Mouse (Mus musculus): ENCODE results near the gene Alb. TPM values are rescaled to one million over a fixed set of nuclear protein-coding genes. Genes with fewer than 3 reads are reported as not detected.

The Alb gene
- total RNA-seq (2021): not detected

DNA sequence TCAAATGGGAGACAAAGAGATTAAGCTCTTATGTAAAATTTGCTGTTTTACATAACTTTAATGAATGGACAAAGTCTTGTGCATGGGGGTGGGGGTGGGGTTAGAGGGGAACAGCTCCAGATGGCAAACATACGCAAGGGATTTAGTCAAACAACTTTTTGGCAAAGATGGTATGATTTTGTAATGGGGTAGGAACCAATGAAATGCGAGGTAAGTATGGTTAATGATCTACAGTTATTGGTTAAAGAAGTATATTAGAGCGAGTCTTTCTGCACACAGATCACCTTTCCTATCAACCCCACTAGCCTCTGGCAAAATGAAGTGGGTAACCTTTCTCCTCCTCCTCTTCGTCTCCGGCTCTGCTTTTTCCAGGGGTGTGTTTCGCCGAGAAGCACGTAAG is at the start of gene Alb:
Gene Alb, plus strand, starts transcription at position 279 of the 400 bp plus-strand sequence.
- DNase-seq (ENCODE audit: extremely low spot score in 1 of 2, low spot score in 1 of 2): no peak

DNA sequence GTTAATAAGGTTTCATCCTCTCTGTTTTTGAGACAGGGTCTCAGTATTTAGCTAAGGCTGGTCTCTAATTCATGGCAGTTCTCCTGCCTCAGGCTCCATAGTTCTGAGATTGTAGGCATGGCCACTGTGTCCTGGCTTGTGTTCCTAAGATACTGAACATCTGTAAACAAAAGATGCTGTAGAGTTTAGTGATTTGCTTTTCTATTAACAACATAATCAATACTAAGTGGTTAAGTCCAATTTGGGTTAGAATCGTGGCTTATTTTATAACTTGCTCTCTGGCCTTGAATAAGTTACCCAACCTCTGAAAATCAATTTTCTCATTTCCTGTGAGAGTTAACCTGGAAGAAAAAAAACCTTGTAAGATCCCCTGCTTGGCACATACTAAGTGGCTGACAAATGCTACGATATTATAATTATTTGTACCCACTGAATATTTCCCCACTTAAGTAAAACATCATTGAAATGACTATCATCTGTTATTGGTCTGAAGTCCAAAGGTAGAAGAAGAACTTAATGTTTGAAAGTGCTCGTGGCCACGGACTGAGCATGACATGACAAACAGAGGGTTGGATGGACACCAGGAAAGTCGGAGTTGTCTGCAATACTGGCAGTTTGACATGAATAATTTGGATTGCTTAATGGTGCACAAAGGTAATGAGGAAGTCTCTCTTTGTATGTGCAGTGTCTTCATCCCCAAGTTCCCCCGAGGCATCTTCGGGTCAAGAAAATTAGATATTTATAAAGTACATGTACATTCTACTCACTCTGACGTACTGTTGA is 46.4 kb upstream of the Alb start:
- DNase-seq (ENCODE audit: extremely low spot score in 1 of 2, low spot score in 1 of 2): no peak

DNA sequence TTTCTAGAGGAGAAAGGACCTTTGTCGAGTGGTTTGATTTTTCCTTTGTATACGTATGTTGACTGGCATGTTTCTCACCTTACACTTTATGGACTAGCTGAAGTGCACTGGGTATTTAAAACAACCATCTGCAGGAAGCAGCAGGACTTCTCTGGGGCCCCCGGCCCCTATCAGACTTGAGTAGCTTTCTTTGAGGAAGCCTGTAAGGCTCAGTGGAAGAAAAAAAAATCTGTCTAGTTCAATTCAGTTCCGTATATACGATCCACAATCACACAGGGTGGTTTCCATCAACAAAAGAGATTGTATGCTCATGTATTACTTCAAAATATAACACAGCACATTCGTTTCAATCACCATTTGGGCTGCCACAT is 45.8 kb upstream of the Alb start:
- DNase-seq (ENCODE audit: extremely low spot score in 1 of 2, low spot score in 1 of 2): no peak

DNA sequence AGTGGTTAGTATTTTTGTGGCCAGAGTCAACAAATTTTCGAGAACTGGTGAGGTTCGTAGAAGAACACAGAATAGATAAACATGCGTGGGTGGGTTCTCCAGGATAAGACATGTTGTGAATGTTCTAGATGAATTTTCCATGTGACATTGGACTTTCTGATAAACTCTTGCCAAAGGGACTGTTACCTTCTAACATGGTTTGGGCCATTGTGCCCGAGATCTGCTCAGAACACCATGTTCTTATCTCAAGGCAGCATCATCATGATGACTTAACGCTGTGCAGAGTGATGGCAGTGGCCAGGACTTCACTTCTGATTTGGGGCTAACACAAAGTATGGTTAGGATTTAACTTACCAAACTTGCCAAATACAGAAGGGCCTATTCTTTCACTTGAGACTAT is 36.1 kb upstream of the Alb start:
- no peak for DNase-seq (ENCODE audit: extremely low spot score in 1 of 2, low spot score in 1 of 2)

DNA sequence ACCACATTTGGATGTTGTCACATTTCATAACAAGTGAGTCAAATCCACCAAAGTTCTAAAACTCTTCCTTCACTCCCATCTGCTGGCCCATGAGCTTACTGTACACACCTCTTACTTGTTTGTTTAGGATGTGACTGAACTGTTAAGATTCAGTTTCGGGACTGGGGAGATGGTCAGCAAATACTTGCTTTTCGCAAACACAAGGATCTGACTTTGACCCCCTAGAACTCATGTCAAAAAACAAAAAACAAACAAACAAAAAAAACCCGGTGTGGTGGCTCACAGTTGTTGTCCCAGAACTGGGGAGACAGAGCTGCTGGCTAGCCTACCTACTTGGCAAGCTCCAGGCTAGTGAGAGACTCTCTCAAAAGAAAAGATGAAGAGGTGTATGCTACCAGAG is 35.5 kb upstream of the Alb start:
- DNase-seq (ENCODE audit: extremely low spot score in 1 of 2, low spot score in 1 of 2): no peak

DNA sequence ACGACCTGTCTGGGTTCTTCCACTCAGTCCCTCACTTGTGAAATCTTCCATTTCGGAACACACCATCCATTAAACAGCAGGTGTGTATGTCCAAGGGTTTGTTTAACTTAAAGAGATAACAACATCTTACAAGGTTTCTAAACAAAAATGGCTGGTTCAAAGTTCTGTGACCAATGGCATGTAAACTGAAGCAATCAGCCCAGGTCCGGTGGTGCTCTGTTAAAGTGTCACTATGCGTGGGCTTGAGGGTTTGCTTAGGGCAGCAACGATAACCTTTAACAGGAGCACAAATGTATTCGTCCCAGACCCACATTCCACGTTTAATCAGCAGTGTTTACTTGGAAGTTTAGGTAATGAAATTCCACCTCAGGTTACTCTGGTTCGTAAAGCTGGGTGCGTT is 29.6 kb upstream of the Alb start:
- DNase-seq (ENCODE audit: extremely low spot score in 1 of 2, low spot score in 1 of 2): no peak

DNA sequence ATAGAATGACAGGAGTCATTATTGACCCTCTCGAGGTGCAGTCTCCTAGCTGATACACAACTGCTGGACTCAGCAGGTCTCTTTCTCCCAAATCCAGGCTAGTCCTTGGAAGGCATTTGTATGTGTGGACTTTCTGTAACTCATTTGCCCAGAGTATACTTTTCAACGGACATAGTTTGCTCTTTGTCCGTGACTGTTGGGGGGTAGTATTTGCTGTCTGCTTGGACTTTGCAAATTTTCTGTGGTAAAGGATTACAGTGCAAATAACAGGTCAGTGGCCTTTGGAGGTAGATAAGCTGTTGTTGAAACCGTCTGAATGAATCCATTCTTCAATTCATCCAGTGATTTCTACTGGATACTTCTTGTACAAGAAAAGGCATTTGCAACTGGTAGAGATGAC is 21.5 kb upstream of the Alb start:
- no peak for DNase-seq (ENCODE audit: extremely low spot score in 1 of 2, low spot score in 1 of 2)

DNA sequence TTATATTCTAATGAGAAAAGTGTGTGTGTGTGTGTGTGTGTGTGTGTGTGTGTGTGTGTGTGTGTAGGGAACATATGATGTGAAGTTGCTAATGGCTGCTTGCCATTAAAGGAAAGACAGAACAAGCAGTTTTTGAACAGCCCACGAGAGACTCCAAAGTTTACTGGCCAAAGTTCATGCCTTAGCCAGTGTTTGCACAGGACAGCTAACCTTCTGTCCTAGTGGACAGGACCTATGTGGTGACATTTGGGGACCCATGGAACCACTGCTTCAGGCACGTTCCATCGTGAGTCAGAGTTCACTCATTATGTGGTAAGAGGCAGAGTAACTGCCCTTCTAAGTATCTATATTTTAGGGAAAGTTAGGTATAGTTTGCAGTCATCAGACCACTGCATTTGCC is 13.1 kb upstream of the Alb start:
- no peak for DNase-seq (ENCODE audit: extremely low spot score in 1 of 2, low spot score in 1 of 2)

DNA sequence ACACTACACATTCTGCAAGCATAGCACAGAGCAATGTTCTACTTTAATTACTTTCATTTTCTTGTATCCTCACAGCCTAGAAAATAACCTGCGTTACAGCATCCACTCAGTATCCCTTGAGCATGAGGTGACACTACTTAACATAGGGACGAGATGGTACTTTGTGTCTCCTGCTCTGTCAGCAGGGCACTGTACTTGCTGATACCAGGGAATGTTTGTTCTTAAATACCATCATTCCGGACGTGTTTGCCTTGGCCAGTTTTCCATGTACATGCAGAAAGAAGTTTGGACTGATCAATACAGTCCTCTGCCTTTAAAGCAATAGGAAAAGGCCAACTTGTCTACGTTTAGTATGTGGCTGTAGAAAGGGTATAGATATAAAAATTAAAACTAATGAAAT is 10.7 kb upstream of the Alb start:
- DNase-seq (ENCODE audit: extremely low spot score in 1 of 2, low spot score in 1 of 2): no peak

DNA sequence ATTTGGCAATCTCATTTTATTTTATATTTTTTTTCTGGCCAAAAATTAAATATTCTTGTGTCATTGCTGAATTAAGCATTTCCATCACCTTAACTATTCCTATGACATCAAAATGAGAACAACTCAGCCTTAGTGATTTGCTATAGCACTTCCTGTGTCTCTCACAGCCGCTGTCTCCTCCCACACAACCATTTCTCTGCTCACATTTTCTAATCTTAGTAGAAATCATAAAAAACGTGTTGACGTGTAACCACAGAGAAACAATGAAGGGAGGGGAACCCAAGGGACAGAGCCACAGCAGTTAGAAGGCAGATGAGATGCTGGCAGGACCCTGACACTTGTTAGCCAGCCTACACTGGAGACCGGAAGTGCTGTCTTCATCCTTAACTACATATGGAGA is 8.0 kb upstream of the Alb start:
- DNase-seq (ENCODE audit: extremely low spot score in 1 of 2, low spot score in 1 of 2): no peak

DNA sequence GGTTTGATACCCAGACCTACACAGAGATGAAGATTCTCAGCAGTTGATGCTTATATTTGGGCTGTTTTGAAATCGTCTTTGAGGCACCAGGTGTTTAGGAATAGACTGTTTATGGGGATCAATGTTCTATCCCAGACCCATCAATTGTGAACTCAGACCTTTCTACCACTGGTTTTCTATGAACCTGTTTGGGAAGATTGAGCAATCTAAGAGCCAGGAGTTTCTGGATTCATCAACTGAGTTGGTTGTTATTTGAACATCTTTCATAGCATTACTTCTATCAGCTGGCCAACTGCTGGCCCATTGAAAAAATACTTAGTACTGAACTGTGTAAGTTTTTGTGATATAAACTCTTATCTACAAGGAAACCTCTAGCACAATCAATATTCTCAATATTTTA is 3.5 kb upstream of the Alb start:
- no peak for DNase-seq (ENCODE audit: extremely low spot score in 1 of 2, low spot score in 1 of 2)

DNA sequence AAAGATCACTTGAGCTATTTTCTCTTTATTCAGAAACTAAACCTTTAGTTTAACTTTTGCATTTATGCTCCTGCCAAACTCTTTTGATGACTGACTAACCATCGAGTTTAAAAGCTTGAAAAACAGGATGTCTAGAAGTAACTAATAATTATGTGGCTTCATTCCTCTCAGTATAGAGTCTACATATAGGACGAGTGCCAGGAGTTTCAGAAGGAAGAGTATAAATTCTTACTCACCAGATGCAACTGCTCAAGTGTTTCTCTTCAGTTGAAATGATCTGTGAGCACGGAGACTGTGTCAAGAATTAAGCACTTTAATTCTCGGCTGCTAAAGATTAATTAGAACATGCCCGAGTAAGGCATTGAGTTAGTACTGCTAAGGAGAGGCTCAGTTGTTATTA is 2.0 kb upstream of the Alb start:
- DNase-seq (ENCODE audit: extremely low spot score in 1 of 2, low spot score in 1 of 2): no peak

DNA sequence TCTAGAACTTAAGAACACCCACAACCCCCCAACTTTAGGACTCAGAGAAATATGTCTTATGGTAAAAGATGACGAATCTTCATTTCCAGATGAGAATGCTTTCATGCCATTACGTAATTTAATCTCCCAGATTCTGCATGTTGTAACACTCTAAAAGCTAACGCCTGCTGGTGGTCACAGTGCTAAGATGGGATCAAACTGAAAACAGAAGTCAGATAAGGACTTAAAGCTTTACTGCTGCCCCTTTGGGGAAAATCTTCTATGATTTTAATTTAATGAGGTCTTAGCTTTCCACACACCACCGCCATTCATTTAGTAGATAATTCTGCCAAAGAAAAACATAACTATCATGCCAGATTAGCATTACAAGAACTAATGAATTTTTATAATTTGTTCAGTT is 6.1 kb downstream of the Alb start:
- DNase-seq (ENCODE audit: extremely low spot score in 1 of 2, low spot score in 1 of 2): no peak

DNA sequence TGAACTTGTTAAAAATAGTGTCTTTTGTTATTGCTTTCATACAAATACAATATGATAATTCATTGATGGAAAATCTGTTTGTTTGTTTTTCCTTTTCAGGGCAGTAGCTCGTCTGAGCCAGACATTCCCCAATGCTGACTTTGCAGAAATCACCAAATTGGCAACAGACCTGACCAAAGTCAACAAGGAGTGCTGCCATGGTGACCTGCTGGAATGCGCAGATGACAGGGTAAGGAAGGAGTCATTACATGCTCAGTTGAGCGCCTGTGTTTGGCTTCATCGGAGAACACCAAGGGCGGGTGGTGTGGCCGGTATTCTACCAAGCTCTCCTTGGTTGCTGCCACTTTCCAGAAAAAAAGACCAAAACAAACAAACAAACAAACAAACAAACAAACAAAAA is 6.5 kb downstream of the Alb start:
- no peak for DNase-seq (ENCODE audit: extremely low spot score in 1 of 2, low spot score in 1 of 2)

DNA sequence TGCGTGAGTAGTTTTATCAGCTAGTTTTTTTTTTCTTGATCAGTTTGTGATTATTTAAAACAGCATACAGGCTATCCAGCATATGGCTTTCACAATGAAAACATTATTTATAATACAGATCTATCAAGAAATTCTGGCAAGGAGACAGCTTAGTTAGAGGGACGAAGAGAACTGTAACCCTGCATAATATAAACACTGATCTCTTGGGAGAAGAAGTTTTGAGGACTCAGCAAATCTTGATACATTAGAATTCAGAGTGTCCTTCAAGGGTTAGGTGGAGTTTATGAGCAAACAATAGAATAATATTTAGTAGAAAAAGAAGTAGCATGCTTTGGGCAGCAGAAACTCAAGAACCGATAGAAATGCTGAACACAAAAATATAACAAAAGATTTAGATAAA is 10.1 kb downstream of the Alb start:
- no peak for DNase-seq (ENCODE audit: extremely low spot score in 1 of 2, low spot score in 1 of 2)

DNA sequence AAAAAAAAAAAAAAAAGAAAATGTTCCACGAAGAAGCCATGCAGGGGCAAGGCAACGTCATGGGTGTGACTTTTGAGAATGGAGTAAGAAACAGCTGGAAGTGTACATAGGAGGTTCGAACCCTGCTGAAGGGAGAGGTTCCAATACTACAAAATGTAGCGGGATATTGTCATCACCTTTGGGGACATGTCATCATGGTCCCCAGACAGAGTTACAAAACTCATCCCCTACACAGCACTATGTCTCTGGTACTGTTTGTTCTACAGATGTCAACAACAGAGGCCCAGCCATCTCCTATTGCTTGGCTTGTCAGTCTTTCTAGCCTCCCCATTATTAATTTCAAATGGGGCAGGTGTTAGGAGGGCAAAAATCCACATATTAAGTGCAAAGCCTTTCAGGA is 13.2 kb downstream of the Alb start:
- no peak for DNase-seq (ENCODE audit: extremely low spot score in 1 of 2, low spot score in 1 of 2)

DNA sequence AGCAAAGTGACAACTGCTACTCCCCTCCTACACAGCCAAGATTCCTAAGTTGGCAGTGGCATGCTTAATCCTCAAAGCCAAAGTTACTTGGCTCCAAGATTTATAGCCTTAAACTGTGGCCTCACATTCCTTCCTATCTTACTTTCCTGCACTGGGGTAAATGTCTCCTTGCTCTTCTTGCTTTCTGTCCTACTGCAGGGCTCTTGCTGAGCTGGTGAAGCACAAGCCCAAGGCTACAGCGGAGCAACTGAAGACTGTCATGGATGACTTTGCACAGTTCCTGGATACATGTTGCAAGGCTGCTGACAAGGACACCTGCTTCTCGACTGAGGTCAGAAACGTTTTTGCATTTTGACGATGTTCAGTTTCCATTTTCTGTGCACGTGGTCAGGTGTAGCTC is 13.7 kb downstream of the Alb start:
- DNase-seq (ENCODE audit: extremely low spot score in 1 of 2, low spot score in 1 of 2): no peak

DNA sequence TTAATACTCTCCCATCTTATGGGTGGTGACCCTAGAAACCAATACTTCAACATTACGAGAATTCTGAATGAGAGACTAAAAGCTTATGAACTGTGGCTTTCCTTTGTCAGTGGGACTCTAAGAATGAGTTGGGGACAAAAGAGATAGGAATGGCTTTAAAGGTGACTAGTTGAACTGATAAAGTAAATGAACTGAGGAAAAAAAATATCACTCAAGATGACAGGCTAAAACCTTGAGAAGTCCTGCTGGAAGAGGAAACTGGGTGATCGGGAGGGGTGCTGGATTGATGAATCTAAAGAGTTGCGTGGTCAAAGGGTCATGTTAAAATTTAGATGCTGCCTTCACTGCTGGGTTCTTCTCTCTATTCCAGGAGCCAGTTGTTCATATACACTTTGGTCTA is 16.0 kb downstream of the Alb start:
- DNase-seq (ENCODE audit: extremely low spot score in 1 of 2, low spot score in 1 of 2): no peak

DNA sequence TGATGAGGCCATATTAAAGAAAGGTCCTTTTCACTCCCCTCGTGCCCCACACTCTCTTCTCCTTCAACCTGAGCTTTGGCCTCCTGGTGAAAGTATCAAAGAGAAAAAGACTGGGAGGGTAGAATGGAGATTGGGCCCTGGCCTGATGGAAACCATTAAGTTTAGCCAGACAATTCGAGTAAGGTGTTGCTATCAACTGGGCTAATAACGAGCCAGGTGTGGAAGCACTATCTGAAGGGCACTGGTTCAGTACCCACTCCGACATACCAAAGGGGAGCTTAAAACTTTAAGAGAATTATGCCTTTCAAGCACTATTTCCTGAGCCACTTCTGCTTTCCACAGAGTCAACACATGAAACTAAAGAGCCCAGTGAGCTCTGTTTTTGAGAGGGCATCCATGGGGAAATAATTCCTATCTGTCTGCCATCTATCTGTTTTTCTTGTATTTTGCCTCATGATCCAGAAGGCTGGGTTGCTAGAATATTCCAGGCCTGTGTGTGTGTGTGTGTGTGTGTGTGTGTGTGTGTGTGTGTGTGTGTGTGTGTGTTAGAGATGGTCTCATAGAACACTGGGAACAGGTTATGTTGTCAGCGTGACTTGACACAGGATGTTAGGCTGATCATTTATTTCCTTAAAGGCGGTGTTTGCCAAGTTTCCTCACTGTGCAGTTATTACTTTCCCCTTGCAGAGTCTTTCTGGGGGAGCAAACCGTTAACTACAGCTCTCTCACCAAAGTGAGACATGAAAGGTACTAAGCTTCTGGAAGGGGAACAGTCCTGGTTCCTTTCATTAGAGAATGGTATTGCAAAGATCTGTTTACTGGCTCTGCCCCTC is 16.8 kb downstream of the Alb start:
- DNase-seq (ENCODE audit: extremely low spot score in 1 of 2, low spot score in 1 of 2): no peak

DNA sequence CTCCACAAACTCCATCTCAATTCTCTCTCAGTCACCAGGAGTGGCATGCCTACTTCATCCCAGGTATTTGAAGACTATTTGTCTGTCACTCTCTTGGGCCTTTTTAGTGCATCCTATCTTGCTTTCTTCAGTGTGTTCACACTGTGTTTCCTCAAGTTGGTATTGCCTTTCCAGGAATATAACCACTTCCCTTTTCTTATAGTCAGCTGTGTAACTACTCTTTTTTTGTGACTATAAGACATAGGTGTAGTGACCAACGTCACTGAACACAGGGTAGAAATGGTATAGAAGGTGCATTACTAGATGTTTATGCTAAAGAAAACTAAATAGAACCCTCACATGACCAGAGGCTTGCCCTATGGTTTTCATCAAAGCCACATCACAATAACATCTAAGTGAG is 18.2 kb downstream of the Alb start:
- DNase-seq (ENCODE audit: extremely low spot score in 1 of 2, low spot score in 1 of 2): no peak

DNA sequence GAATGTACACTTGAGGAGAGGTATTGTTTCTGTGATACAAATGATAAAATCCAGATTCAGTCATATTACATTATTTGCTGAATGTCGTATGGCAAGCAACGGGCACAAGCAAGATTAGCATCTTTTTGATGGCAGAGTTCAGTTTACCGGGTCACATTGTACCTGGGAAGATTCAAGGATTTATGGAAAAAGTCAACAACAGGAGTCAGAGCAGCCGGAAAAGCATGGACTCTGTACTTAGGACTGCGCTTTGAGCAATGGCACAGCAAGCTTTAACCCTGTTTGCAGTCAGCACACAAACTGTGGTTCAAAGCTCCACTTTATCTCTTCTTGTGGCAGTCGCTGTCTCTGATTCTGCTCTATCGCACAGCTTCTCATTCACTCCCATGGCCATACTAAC is 24.9 kb downstream of the Alb start:
- DNase-seq (ENCODE audit: extremely low spot score in 1 of 2, low spot score in 1 of 2): no peak

DNA sequence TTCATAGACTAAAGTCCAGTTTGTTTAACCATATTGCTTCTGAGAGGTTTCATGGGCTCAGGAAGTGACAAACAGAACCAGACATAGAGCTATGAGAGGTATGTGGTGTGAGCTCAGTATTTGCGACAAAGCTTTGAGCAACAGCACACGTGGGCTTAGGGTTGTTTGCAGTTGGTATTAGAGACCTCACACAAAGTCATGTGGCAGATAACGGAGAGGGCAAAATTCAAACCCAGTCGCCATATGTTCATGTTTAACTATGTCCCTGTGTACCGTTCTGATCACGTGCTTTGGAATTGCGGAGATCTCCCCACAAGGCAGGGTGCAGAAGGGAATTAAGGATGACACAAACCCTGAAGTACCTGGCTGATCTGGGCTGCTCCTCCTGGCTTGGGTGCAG is 27.6 kb downstream of the Alb start:
- no peak for DNase-seq (ENCODE audit: extremely low spot score in 1 of 2, low spot score in 1 of 2)

Measured in layer of hippocampus, postnatal 25 days (tissue).